Mouse (Mus musculus) megakaryocyte-erythroid progenitor cell, adult 5-6 weeks (primary cell): ENCODE results near the gene Zfp629. TPM values are rescaled to one million over a fixed set of nuclear protein-coding genes. Genes with fewer than 3 reads are reported as not detected.

Experiments used
- ATAC-seq: replicated peaks from 2 replicates; pipeline ENCODE4 v1.8.0; 2016; ENCODE audit warnings: mild to moderate bottlenecking, inconsistent platforms; ENCODE audit not compliant: severe bottlenecking, poor library complexity, low FRiP score, low TSS enrichment
- total RNA-seq, 2 experiments: library from RNA; stranded (forward) in 1 of 2; stranded (reverse) in 1 of 2; fragments of 200-1000, 215-1000 nt in 1 of 2; fragments of >200 nt in 1 of 2; fragmentation: Nextera tagmentation in 1 of 2; gene quantifications; 2 replicates each; pipeline ENCODE4 v1.2.3; 2014 to 2017

Gene Zfp629
- total RNA-seq, 2 experiments from 2014 or later: 3.4 to 7.8 TPM

DNA sequence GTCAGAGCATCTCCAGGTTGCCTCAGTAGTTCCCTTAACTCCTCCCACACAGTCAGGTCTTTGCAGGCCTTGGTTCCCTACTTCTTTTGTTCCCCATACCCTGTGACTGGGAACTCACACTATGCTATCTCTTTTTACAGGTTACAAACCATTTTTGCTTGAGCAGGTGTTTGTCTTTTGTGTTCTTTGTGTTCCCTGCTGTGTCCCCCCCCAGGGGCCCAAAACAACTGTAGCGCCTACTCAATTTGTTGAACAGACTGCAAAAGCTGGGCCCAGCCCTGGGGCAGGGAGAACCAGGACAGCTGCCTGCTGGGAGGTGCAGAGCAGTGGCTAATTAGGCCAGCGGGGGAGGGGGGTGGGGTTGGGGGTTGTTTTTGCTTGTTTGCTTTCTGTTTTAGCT lies 2.4 kb upstream of the Zfp629 start:
- ATAC-seq: no peak

DNA sequence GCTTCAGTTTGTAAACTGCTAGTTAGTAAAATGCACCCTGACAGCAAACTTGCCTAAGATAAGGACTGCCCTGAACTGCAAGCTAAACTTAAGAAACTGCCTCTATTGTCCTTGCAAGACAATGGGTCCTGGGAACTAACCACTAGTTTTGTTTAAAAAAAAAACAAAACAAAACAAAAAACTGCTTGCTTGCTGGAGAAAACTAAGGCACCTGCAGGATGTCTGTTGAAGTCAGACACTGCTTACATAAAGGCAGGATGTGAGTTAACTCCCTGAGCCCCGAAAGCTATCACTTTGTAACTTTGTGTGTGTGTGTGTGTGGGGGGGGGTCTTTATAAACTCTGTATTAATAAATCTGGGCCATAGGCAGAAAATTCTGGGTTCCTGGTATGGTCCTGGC lies 1.3 kb upstream of the Zfp629 start:
- no peak for ATAC-seq

GRCm38 (mm10) chr7:127616336-127616735 lies 739 bp upstream of the Zfp629 start:
- no peak for ATAC-seq

GRCm38 (mm10) chr7:127614511-127614890 lies 1.1 kb downstream of the Zfp629 start:
- ATAC-seq: peak; percentile 38; the same call in 1 of the 2 replicates

DNA sequence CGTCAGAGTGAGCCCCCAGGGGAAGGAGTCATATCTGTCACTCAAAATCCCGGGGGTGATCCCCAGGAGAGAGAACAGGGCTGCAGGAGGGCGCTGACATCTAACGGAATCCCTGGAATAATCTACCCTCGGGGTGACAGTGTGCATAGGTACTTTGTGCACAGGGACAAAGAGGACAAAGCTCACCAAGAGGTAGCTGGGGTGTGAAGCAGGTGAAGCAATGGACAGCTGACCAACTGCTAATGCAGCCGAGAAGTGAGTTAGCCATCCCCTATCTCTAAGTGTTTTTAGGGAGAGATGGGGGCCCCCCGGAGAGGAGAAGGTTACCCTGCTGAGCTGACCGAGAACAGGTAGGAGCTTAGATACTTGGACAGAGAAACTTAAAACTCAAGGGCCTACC lies 1.5 kb downstream of the Zfp629 start:
- ATAC-seq: no peak

GRCm38 (mm10) chr7:127613501-127613900 lies 2.1 kb downstream of the Zfp629 start:
- no peak for ATAC-seq

GRCm38 (mm10) chr7:127611561-127611960 lies 4.0 kb downstream of the Zfp629 start:
- no peak for ATAC-seq

GRCm38 (mm10) chr7:127611011-127611410 lies 4.6 kb downstream of the Zfp629 start:
- no peak for ATAC-seq

- no peak for ATAC-seq
These were observed 8.4 kb downstream of the Zfp629 start for GRCm38 (mm10) chr7:127607150-127607549.

DNA sequence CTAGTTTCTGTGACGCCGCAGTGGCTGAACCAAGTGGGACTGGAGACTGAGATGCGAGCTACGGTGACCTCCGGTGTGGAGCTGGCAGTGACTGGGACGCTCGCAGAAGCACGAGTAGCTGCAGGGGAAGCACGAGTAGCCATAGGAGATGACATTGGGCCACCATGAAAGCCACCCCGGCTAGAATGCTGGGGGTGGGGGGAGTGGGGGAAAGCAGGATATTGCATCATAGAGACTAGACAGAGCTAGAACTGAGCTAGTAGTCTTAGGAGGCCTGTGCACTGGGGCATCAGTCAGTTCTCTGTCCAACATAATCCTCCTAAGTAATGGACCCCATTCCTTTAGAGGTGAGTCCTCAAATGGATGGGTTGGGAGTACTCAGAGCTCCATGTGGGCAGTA lies 11.3 kb downstream of the Zfp629 start:
- ATAC-seq: no peak

GRCm38 (mm10) chr7:127602903-127603302 lies 12.7 kb downstream of the Zfp629 start:
- no peak for ATAC-seq

DNA sequence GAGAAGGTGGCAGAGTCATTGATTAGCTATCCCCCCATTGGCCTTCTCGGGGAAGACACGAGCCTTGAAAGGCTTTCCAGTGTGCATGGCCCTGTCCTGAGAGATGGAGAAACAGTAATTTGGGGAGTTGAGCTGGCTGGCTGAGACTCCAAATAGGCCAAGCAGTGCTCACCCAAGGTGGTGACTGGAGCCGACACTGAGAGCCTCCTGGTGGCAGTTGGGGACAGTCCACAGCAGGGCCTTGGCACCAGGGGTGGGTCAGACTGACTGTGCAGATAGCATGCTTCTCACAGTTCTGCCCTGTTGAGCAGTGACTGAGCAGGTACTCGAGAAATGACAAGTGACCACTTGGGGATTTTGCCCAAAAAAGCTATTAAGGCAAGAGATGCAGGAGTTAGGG lies 13.9 kb downstream of the Zfp629 start:
- ATAC-seq: peak; percentile 32; the same call in 1 of the 2 replicates

DNA sequence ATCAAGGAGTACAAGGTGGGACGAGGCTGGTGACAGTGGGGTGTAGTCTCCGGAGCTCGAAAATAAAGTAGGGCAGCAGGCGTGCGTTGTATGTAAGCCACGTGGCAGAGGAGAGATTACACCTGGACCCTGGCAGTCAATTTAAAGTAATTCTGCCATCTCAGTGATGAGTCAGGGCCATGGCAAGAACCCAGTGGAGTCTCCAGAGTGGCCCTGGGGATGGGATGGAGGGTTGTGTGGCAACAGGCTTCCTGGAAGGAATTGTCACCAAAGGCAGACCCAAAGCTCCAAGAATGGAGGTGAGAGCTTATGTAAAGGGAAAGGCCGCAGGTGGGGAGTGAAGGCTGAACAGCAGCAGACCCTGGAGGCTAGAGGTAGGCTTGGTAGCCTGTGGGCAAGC lies 15.0 kb downstream of the Zfp629 start:
- no peak for ATAC-seq

GRCm38 (mm10) chr7:127596747-127597146 lies 18.9 kb downstream of the Zfp629 start:
- no peak for ATAC-seq

GRCm38 (mm10) chr7:127592575-127592974 lies 23.0 kb downstream of the Zfp629 start:
- no peak for ATAC-seq

- no peak for ATAC-seq
These were observed 24.5 kb downstream of the Zfp629 start for GRCm38 (mm10) chr7:127591108-127591507.

DNA sequence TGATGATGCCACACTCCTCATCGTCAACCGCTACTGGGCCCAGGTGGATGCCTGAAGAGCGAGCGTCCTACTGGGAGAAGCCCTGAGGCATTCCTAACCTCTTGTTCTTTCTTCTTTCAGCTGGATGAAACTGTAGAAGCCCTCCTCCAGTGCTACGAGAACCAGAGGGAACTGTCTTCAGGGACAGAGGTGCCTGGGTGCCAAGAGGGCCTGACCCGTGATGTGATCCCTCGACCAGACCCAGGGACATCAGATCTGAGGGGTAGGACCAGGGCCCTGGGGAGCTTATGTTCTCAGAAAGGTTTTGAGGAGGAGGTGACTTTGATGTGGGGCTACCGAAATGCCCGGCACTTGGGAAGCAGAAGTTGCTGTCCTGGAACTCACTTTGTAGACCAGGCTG lies 26.0 kb downstream of the Zfp629 start:
- no peak for ATAC-seq

GRCm38 (mm10) chr7:127588901-127589300 lies 26.7 kb downstream of the Zfp629 start:
- ATAC-seq: no peak; the same call in 1 of the 2 replicates

- peak; percentile 88 for ATAC-seq
These were observed 27.4 kb downstream of the Zfp629 start, which contains the start of the genes Ccdc189 and Rnf40 for GRCm38 (mm10) chr7:127588011-127588871. Ccdc189 (minus strand) TSS chr7:127588595. Rnf40 (plus strand) TSS chr7:127588767.

GRCm38 (mm10) chr7:127587196-127587595 lies 28.4 kb downstream of the Zfp629 start:
- ATAC-seq: no peak

DNA sequence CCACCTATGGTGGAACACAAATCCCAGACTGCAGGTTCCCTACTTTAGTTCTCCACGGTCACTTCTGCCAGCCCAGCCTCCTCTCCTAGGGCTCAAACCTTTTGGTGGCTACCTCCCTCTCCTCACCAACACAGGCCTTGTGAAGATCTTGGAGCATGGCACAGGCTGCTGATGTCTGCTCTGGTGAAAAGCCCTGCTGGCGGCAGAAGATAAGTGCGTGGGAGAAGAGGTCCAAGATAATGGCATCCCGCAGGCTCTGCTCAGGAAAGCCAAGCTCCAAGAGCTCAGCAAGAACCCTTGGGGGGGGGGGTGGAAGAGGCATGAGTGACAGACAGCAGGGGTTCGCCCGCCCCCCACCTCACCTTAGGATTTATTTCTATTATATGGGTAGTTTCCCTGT lies 29.4 kb downstream of the Zfp629 start:
- ATAC-seq: peak; percentile 53
